Mouse (Mus musculus): ENCODE measurements at regions not wholly inside any gene's neighbourhood (a gene's known extent, or its start where the extent isn't known, plus 50 kb on each side); places are given as distances from the start of the nearest gene placed in this dataset.

- TF ChIP-seq POLR2A (IDR thresholded peaks at IDR 0.05; ENCODE audit: extremely low read depth, insufficient read depth, low read length): no peak
- no peak for TF ChIP-seq CTCF (IDR thresholded peaks at IDR 0.05; ENCODE audit: extremely low read depth, insufficient read depth, low read length)
- no peak overlapping the region for H3K27ac ChIP-seq (ENCODE audit: insufficient read depth, low read length)
- peaks cover 3% of the 10 kb centered on the region; the same call in 1 of the 2 replicates for H3K4me1 ChIP-seq (ENCODE audit: control insufficient read depth, insufficient read depth, low read length)
- H3K4me3 ChIP-seq (ENCODE audit: insufficient read depth, low read length): no peak overlapping the region
Measured at GRCm38 (mm10) chr10:91871244-91871643, 690.1 kb upstream of the Tmpo start.

GRCm38 (mm10) chr10:91858711-91859595 is 677.8 kb upstream of the Tmpo start:
- H3K27ac ChIP-seq (ENCODE audit: insufficient read depth, low read length): no peak overlapping the region
- no peak overlapping the region for H3K4me3 ChIP-seq (ENCODE audit: insufficient read depth, low read length)
- no peak for TF ChIP-seq CTCF (IDR thresholded peaks at IDR 0.05; ENCODE audit: extremely low read depth, insufficient read depth, low read length)
- no peak for TF ChIP-seq POLR2A (IDR thresholded peaks at IDR 0.05; ENCODE audit: extremely low read depth, insufficient read depth, low read length)
- H3K4me1 ChIP-seq (ENCODE audit: control insufficient read depth, insufficient read depth, low read length): no peaks in the 10 kb centered on the region

- no peak overlapping the region for H3K27ac ChIP-seq (ENCODE audit: insufficient read depth, low read length)
- no peak for TF ChIP-seq POLR2A (IDR thresholded peaks at IDR 0.05; ENCODE audit: extremely low read depth, insufficient read depth, low read length)
- no peak for TF ChIP-seq CTCF (IDR thresholded peaks at IDR 0.05; ENCODE audit: extremely low read depth, insufficient read depth, low read length)
- H3K4me1 ChIP-seq (ENCODE audit: control insufficient read depth, insufficient read depth, low read length): no peaks in the 10 kb centered on the region
- no peak overlapping the region for H3K4me3 ChIP-seq (ENCODE audit: insufficient read depth, low read length)
Measured at GRCm38 (mm10) chr10:91827074-91827473, 646.0 kb upstream of the Tmpo start.

GRCm38 (mm10) chr10:91823499-91823898 is 642.4 kb upstream of the Tmpo start:
- no peaks in the 10 kb centered on the region for H3K4me1 ChIP-seq (ENCODE audit: control insufficient read depth, insufficient read depth, low read length)
- H3K27ac ChIP-seq (ENCODE audit: insufficient read depth, low read length): no peak overlapping the region
- TF ChIP-seq POLR2A (IDR thresholded peaks at IDR 0.05; ENCODE audit: extremely low read depth, insufficient read depth, low read length): no peak
- no peak for TF ChIP-seq CTCF (IDR thresholded peaks at IDR 0.05; ENCODE audit: extremely low read depth, insufficient read depth, low read length)
- no peak overlapping the region for H3K4me3 ChIP-seq (ENCODE audit: insufficient read depth, low read length)

GRCm38 (mm10) chr10:91804870-91805269 is 623.8 kb upstream of the Tmpo start:
- Histone ChIP-seq H3K4me1 (ENCODE audit: control insufficient read depth, insufficient read depth, low read length) (no peaks in the 10 kb centered on the region), H3K27ac (ENCODE audit: insufficient read depth, low read length) (no peak overlapping the region), H3K4me3 (ENCODE audit: insufficient read depth, low read length) (no peak overlapping the region)
- no peak for TF ChIP-seq CTCF (IDR thresholded peaks at IDR 0.05; ENCODE audit: extremely low read depth, insufficient read depth, low read length)
- no peak for TF ChIP-seq POLR2A (IDR thresholded peaks at IDR 0.05; ENCODE audit: extremely low read depth, insufficient read depth, low read length)

Measured in cortical plate, adult 2 months (tissue).